Mouse (Mus musculus): ENCODE results near the gene Mavs.

- no peak for TF ChIP-seq CTCF (IDR thresholded peaks at IDR 0.05; ENCODE audit: insufficient read depth, low read depth, low read length)
- TF ChIP-seq POLR2A (IDR thresholded peaks at IDR 0.05; ENCODE audit: insufficient read depth, low read depth, low read length) = no peak
These were observed 44.1 kb upstream of the Mavs start for GRCm38 (mm10) chr2:131189521-131190309.

All from olfactory bulb, adult 2 months (tissue).